Mouse (Mus musculus) ES-E14 (cell line): Measurements from ENCODE around the gene Sirt1. TPM values are rescaled to one million over a fixed set of nuclear protein-coding genes. Genes with fewer than 3 reads are reported as not detected.

Experiments
- DNase-seq: peaks from one replicate; pipeline ENCODE4 v3.0.0-alpha.2; 2013; ENCODE audit warnings: low read depth, low spot score
- H3K27ac ChIP-seq: 2 replicates; pipeline ENCODE4 v1.5.1; 2012; ENCODE audit warnings: low read depth, mild to moderate bottlenecking, low read length, moderate library complexity, mixed read lengths; ENCODE audit not compliant: poor library complexity, insufficient read depth, severe bottlenecking
- H3K36me3 ChIP-seq: 2 replicates; pipeline ENCODE4 v1.6.1; 2012; ENCODE audit warnings: mild to moderate bottlenecking, low read length, moderate library complexity, mixed read lengths; ENCODE audit not compliant: control insufficient read depth, poor library complexity, insufficient read depth, severe bottlenecking
- H3K4me1 ChIP-seq, 2 experiments: fragments of 150-350 bp in 1 of 2; sonication (generic) in 1 of 2; 2 replicates each; pipeline ENCODE4 v1.6.1; 2012; ENCODE audit warnings: low read length in 2 of 2, mild to moderate bottlenecking in 1 of 2, mixed read lengths in 1 of 2; ENCODE audit not compliant: control insufficient read depth in 2 of 2, insufficient read depth in 2 of 2, poor library complexity in 1 of 2
- H3K4me3 ChIP-seq, 2 experiments: fragments of 150-350 bp in 1 of 2; sonication (generic) in 1 of 2; 2 replicates each; pipeline ENCODE4 v1.5.1; 2012; ENCODE audit warnings: low read length in 2 of 2, low read depth in 1 of 2, mild to moderate bottlenecking in 1 of 2, mixed read lengths in 1 of 2; ENCODE audit not compliant: insufficient read depth in 1 of 2, poor library complexity in 1 of 2, severe bottlenecking in 1 of 2
- H3K9ac ChIP-seq: 2 replicates; pipeline ENCODE4 v1.6.1; 2012; ENCODE audit warnings: low read depth, mild to moderate bottlenecking, low read length, mixed read lengths; ENCODE audit not compliant: poor library complexity, insufficient read depth, severe bottlenecking
- H3K9me3 ChIP-seq: fragments of 150-350 bp; sonication (generic); 2 replicates; pipeline ENCODE4 v1.6.1; 2012; ENCODE audit warnings: low read depth, mild to moderate bottlenecking, low read length; ENCODE audit not compliant: control insufficient read depth, insufficient read depth
- CHD2 ChIP-seq: IDR thresholded peaks from 2 replicates; pipeline ENCODE4 v1.6.1; 2014; ENCODE audit warnings: mild to moderate bottlenecking, low read depth, low read length, inconsistent platforms
- HCFC1 ChIP-seq: IDR thresholded peaks from 2 replicates; pipeline ENCODE4 v1.6.1; 2012; ENCODE audit warnings: low read length, inconsistent platforms, borderline replicate concordance; ENCODE audit not compliant: insufficient read depth
- MAFK ChIP-seq: IDR thresholded peaks from 2 replicates; pipeline ENCODE4 v1.6.1; 2014; ENCODE audit warnings: mild to moderate bottlenecking, low read depth, low read length, inconsistent platforms; ENCODE audit not compliant: insufficient read depth
- ZC3H11A ChIP-seq: IDR thresholded peaks from 2 replicates; pipeline ENCODE4 v1.6.1; 2012; ENCODE audit warnings: low read depth, mild to moderate bottlenecking, inconsistent platforms, low read length, borderline replicate concordance
- ZNF384 ChIP-seq: IDR thresholded peaks from 2 replicates; pipeline ENCODE4 v1.6.1; 2012; ENCODE audit warnings: low read depth, low read length, inconsistent platforms
- in situ Hi-C, 2 experiments: fragments of 600-800 bp; cut with MboI; formaldehyde crosslinking; loops; one replicate each; pipeline ENCODE4 v1.15.1; 2025; ENCODE audit warnings: low sequenced_read_pairs in 2 of 2, inconsistent platforms in 1 of 2; ENCODE audit not compliant: unreplicated experiment in 2 of 2
- total RNA-seq: library from RNA; depleted of rRNA; stranded (reverse); fragments of 300-350 nt; gene quantifications from 2 replicates; pipeline ENCODE4 v1.2.3, GENCODE M21; 2012; rRNA removed

Sirt1 gene
- total RNA-seq, result 27.1 and 34.5 TPM in 2 replicates

GRCm38 (mm10) chr10:63381498-63382280 lies at the start of gene Sirt1:
TSS of gene Sirt1 (minus strand) at chr10:63381704.
- DNase-seq, result no peak
- Histone ChIP-seq H3K4me1 (peaks cover 2 to 3% of the 10 kb centered on the region in 2 experiments; a peak in 3 of 4 replicates), H3K27ac (no peak within 1 kb of the TSS), H3K4me3 (peak within 1 kb of the TSS; percentile 56 to 84), H3K9ac (peak within 1 kb of the TSS; percentile 75), H3K36me3 (no peaks in the 10 kb centered on the region), H3K9me3 (no peaks in the 10 kb centered on the region)
- TF ChIP-seq ZC3H11A (no peak), MAFK (no peak), ZNF384 (no peak), HCFC1 (no peak), CHD2 (no peak)
- in situ Hi-C loops, result no loop called here

GRCm38 (mm10) chr10:63429785-63430305 lies 48.3 kb upstream of the Sirt1 start, which contains the start of gene Ctnna3:
TSS of gene Ctnna3 (plus strand) at chr10:63430098.
- TF ChIP-seq HCFC1 (no peak; the same call in 1 of the 2 replicates), MAFK (no peak), ZC3H11A (no peak), CHD2 (no peak), ZNF384 (no peak)
- Histone ChIP-seq H3K4me3 (peak within 1 kb of the TSS; percentile 68 to 74), H3K4me1 (peaks cover 0 to 12% of the 10 kb centered on the region in 2 experiments; a peak in 2 of 4 replicates), H3K27ac (peak within 1 kb of the TSS; percentile 78), H3K9me3 (no peaks in the 10 kb centered on the region), H3K36me3 (no peaks in the 10 kb centered on the region), H3K9ac (peak within 1 kb of the TSS; percentile 85)
- in situ Hi-C loops, result no loop called here
- peak; percentile 87 for DNase-seq

- in situ Hi-C loops, result no loop called here
- no peaks in the 10 kb centered on the region for H3K36me3 ChIP-seq
- peak overlapping the region; percentile 85 for H3K9ac ChIP-seq
- TF ChIP-seq MAFK, result peak; percentile 92
- 0 out of 2 replicates have a peak, but pooled peaks have one; percentile 22 for TF ChIP-seq HCFC1
- TF ChIP-seq ZNF384, result peak; percentile 88
- TF ChIP-seq ZC3H11A, result no peak
- no peak for TF ChIP-seq CHD2
- H3K4me3 ChIP-seq, result peak overlapping the region; percentile 68 to 74
- peaks cover 0 to 12% of the 10 kb centered on the region in 2 experiments; a peak in 2 of 4 replicates for H3K4me1 ChIP-seq
- H3K27ac ChIP-seq, result peak overlapping the region; percentile 78
- H3K9me3 ChIP-seq, result no peaks in the 10 kb centered on the region
- DNase-seq, result peak; percentile 83
Measured at GRCm38 (mm10) chr10:63429380-63429779, 47.9 kb upstream of the Sirt1 start.

- no peaks in the 10 kb centered on the region for H3K9me3 ChIP-seq
- H3K9ac ChIP-seq, result peak overlapping the region; percentile 58; the same call in 1 of the 2 replicates
- no peak for DNase-seq
- no peak overlapping the region for H3K27ac ChIP-seq
- in situ Hi-C loops, result no loop called here
- TF ChIP-seq MAFK (no peak), HCFC1 (no peak; the same call in 1 of the 2 replicates), ZNF384 (no peak), ZC3H11A (no peak), CHD2 (no peak)
- no peaks in the 10 kb centered on the region for H3K36me3 ChIP-seq
- peaks cover 0 to 12% of the 10 kb centered on the region in 2 experiments; a peak in 2 of 4 replicates for H3K4me1 ChIP-seq
- peak overlapping the region; percentile 59 to 66 for H3K4me3 ChIP-seq
Measured at GRCm38 (mm10) chr10:63429023-63429340, 47.5 kb upstream of the Sirt1 start.
